Mouse (Mus musculus) liver, embryonic 15.5 days (tissue): ENCODE data around the gene Bsx. TPM values are rescaled to one million over a fixed set of nuclear protein-coding genes. Genes with fewer than 3 reads are reported as not detected.

ENCODE experiments used
- ATAC-seq: fragments of 200-750 bp; cut with Nextera tagmentation; 2 replicates; pipeline ENCODE4 v1.8.0; 2017; ENCODE audit warnings: moderate number of reproducible peaks, mild to moderate bottlenecking, moderate library complexity; ENCODE audit not compliant: insufficient read depth
- H3K27ac ChIP-seq: fragments of 300-500 bp; sonication (generic); replicated peaks from 2 replicates; pipeline ENCODE4 v1.5.1; 2015; ENCODE audit warnings: mild to moderate bottlenecking, inconsistent platforms
- H3K27me3 ChIP-seq: fragments of 300-500 bp; sonication (generic); 2 replicates; pipeline ENCODE4 v1.6.1; 2015; ENCODE audit warnings: mild to moderate bottlenecking, inconsistent platforms
- H3K36me3 ChIP-seq: fragments of 300-500 bp; sonication (generic); replicated peaks from 2 replicates; pipeline ENCODE4 v1.6.1; 2015; ENCODE audit warnings: moderate library complexity, mild to moderate bottlenecking, inconsistent platforms
- H3K4me1 ChIP-seq: fragments of 300-500 bp; sonication (generic); replicated peaks from 2 replicates; pipeline ENCODE4 v1.6.1; 2015; ENCODE audit warnings: inconsistent platforms
- H3K4me2 ChIP-seq: fragments of 300-500 bp; sonication (generic); 2 replicates; pipeline ENCODE4 v1.6.1; 2015; ENCODE audit warnings: moderate library complexity, mild to moderate bottlenecking, inconsistent platforms
- H3K4me3 ChIP-seq: fragments of 300-500 bp; sonication (generic); replicated peaks from 2 replicates; pipeline ENCODE4 v1.5.1; 2015; ENCODE audit warnings: mild to moderate bottlenecking, inconsistent platforms
- H3K9ac ChIP-seq: fragments of 300-500 bp; sonication (generic); 2 replicates; pipeline ENCODE4 v1.6.1; 2015; ENCODE audit warnings: moderate library complexity, mild to moderate bottlenecking, inconsistent platforms
- H3K9me3 ChIP-seq: fragments of 300-500 bp; sonication (generic); replicated peaks from 2 replicates; pipeline ENCODE4 v1.6.1; 2016; ENCODE audit warnings: inconsistent platforms
- WGBS: fragments of 180-500 bp; shearing (Covaris S2); methylation state at CpG from one replicate; pipeline ENCODE4 v1.1.7; 2015; ENCODE audit warnings: mixed read lengths; ENCODE audit not compliant: insufficient replicate concordance; 5-methylcytosine and 5-hydroxymethylcytosine counted together
- polyA plus RNA-seq: library from polyadenylated mRNA; unstranded; fragments of >200 nt; fragmentation: Nextera tagmentation; extraction: Ambion mirVana; gene quantifications from 2 replicates; pipeline ENCODE4 v1.2.1, GENCODE M21; 2015

Bsx gene
- polyA plus RNA-seq, 1 experiment from 2014 or later: not detected

DNA sequence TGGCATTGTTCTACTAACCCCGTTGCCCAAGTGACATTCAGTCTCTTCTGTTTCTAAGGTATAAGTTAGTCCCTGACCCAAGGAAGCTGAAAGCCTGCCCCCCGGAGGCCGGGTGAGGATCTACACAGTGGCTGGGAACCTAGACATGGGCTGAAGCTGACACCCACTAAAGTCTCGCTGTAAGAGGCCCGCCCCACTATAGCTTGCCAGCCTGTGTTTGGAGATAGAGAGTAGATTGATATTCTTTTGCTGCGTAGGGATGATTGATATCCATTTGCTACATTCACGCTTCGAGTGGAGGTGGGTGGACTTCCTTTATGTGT is 1.8 kb upstream of the Bsx start:
- H3K4me1 ChIP-seq: no peaks in the 10 kb centered on the region
- WGBS: 6% methylated on average over 8 of the region's 8 CpGs
- H3K36me3 ChIP-seq: no peaks in the 10 kb centered on the region
- H3K27ac ChIP-seq: no peak overlapping the region
- H3K9me3 ChIP-seq: no peaks in the 10 kb centered on the region
- no peak overlapping the region for H3K9ac ChIP-seq
- H3K4me3 ChIP-seq: no peak overlapping the region
- H3K4me2 ChIP-seq: peak overlapping the region; percentile 38
- peaks cover 83% of the 10 kb centered on the region for H3K27me3 ChIP-seq
- ATAC-seq: no peak

DNA sequence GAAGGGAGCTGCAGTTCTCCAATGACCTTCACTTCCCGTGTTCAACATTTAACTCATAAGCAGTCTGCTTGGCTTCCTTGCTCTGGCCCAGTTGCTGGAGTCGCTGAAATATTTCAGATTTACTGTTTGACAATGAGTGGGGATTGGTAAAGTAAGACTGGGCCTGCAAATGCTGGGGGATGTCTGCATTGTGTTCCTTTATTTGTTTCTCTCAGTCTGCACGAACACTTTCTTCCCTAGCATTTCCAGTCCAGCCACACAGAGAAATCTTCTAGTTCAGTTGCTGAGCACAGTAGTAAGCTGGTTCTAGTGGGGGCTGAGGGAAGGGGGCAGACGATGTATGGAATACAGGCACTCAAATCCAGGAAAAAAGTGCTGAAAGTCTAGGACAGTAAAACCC is 1.0 kb downstream of the Bsx start:
- no peak overlapping the region for H3K4me2 ChIP-seq
- H3K4me1 ChIP-seq: 0 out of 2 replicates have a peak, but pooled peaks cover 5% of the 10 kb centered on the region
- ATAC-seq: no peak
- H3K27me3 ChIP-seq: peaks cover 98% of the 10 kb centered on the region
- H3K4me3 ChIP-seq: no peak overlapping the region
- WGBS: 3% methylated on average over 4 of the region's 4 CpGs
- no peaks in the 10 kb centered on the region for H3K36me3 ChIP-seq
- no peak overlapping the region for H3K27ac ChIP-seq
- H3K9ac ChIP-seq: no peak overlapping the region
- H3K9me3 ChIP-seq: no peaks in the 10 kb centered on the region

DNA sequence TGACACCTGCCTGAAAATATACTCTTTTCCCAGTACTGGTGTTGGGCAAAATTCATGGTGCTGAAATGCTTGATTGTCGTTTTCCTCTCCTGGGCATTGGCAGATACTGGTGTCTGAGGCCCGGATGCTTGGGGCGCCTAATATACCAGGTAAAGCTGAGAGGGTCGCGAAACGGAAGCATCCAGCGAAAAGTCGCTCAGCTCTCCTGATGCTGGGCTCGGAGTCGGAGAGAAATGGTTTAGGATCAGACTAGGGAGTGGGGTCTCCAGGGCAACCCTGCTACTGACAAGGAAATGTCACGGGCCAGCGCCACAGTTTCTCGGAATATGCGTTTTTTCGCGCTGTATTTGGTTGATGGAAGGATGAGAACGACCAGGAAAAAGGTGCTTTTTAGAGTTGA is 1.5 kb downstream of the Bsx start:
- Histone ChIP-seq H3K27me3 (peaks cover 98% of the 10 kb centered on the region), H3K4me1 (0 out of 2 replicates have a peak, but pooled peaks cover 5% of the 10 kb centered on the region), H3K36me3 (no peaks in the 10 kb centered on the region), H3K9ac (no peak overlapping the region), H3K9me3 (no peaks in the 10 kb centered on the region), H3K4me3 (no peak overlapping the region), H3K4me2 (no peak overlapping the region), H3K27ac (no peak overlapping the region)
- 2% methylated on average over 17 of the region's 17 CpGs for WGBS
- no peak for ATAC-seq

- Histone ChIP-seq H3K4me2 (no peak overlapping the region), H3K9me3 (no peaks in the 10 kb centered on the region), H3K9ac (no peak overlapping the region), H3K4me3 (no peak overlapping the region), H3K36me3 (no peaks in the 10 kb centered on the region), H3K4me1 (0 out of 2 replicates have a peak, but pooled peaks cover 5% of the 10 kb centered on the region), H3K27ac (no peak overlapping the region), H3K27me3 (peaks cover 100% of the 10 kb centered on the region)
- no peak for ATAC-seq
- WGBS: 1% methylated on average over 29 of the region's 29 CpGs
These were observed 2.2 kb downstream of the Bsx start for GRCm38 (mm10) chr9:40876164-40876563.

GRCm38 (mm10) chr9:40876693-40877092 is 2.8 kb downstream of the Bsx start:
- Histone ChIP-seq H3K27me3 (peaks cover 100% of the 10 kb centered on the region), H3K27ac (no peak overlapping the region), H3K4me3 (no peak overlapping the region), H3K4me2 (no peak overlapping the region), H3K36me3 (no peaks in the 10 kb centered on the region), H3K9ac (no peak overlapping the region), H3K9me3 (no peaks in the 10 kb centered on the region), H3K4me1 (0 out of 2 replicates have a peak, but pooled peaks cover 5% of the 10 kb centered on the region)
- 6% methylated on average over 5 of the region's 5 CpGs for WGBS
- no peak for ATAC-seq

DNA sequence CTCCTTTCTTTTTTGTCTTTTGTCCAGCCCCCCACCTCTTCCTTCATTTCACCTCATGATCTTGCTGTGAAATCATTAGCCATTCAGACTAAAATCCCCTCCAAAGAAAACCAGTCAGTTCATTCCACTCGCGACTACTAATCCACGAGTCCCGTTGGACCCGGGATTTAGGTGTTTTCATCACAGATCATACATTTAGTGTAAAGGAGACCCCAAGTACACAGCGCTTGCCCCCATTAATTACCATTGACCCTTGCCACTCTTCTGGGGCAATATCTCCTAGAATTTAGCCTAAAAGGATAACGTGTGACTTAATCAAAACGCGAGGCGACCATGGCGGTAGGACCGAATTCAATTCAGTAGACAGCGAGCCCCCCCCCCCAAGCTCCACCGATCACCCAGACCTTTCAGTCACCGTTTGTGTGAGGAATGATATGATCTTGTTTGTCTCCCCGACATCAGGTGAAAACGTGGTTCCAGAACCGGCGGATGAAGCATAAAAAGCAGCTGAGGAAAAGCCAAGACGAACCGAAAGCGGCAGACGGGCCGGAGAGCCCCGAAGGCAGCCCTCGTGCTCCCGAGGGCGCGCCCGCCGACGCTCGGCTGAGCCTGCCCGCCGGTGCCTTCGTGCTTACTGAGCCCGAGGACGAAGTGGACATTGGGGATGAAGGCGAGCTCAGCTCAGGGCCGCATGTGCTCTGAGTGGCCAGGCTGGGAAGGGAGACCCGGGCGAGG is 3.4 kb downstream of the Bsx start:
- H3K4me2 ChIP-seq: peak overlapping the region; percentile 15; the same call in 1 of the 2 replicates
- 1% methylated on average over 42 of the region's 42 CpGs for WGBS
- no peak overlapping the region for H3K9ac ChIP-seq
- H3K4me1 ChIP-seq: 0 out of 2 replicates have a peak, but pooled peaks cover 5% of the 10 kb centered on the region
- no peak overlapping the region for H3K27ac ChIP-seq
- ATAC-seq: no peak
- H3K36me3 ChIP-seq: no peaks in the 10 kb centered on the region
- H3K27me3 ChIP-seq: peaks cover 94% of the 10 kb centered on the region
- peak overlapping the region; percentile 12; the same call in 1 of the 2 replicates for H3K4me3 ChIP-seq
- no peaks in the 10 kb centered on the region for H3K9me3 ChIP-seq

- no peaks in the 10 kb centered on the region for H3K9me3 ChIP-seq
- H3K9ac ChIP-seq: no peak overlapping the region
- ATAC-seq: no peak
- WGBS: 2% methylated on average over 29 of the region's 29 CpGs
- 0 out of 2 replicates have a peak, but pooled peaks cover 5% of the 10 kb centered on the region for H3K4me1 ChIP-seq
- H3K36me3 ChIP-seq: no peaks in the 10 kb centered on the region
- peak overlapping the region; percentile 15; the same call in 1 of the 2 replicates for H3K4me2 ChIP-seq
- H3K27ac ChIP-seq: no peak overlapping the region
- H3K27me3 ChIP-seq: peaks cover 93% of the 10 kb centered on the region
- H3K4me3 ChIP-seq: 0 out of 2 replicates have a peak overlapping the region, but pooled peaks have one; percentile 12
These were observed 3.9 kb downstream of the Bsx start for GRCm38 (mm10) chr9:40877881-40878235.

DNA sequence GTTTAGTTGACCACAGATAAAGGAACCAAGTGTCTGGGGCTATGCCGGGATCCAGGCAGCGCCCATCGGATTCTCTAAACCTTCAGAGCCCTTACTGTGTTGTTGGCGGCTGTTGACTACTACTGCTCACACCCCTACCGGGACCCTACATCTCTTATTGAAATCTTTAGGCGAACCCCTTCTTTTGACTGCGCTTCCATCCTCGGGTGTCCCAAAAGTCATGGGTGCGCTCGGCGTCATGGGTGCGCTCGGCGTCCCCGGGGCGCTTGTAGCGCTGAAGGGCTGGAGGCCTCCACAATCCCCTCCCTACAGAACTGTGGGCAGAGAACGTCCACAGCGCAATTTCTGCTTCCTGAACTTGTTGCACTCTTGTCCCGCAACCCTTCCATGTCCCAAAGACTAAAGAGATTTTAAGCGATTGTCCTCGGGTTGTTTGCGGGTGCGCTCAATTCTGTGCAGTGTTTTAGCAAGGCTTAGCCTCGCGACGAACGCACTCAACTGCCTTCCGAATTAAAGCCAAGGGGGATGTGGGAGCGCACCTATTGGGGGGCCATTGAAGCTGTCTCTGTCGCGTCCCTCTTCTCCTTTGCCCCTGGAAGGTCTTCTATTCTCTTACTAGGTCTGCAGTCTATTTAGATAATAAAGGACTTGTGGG is 4.5 kb downstream of the Bsx start:
- Histone ChIP-seq H3K4me2 (no peak overlapping the region), H3K9ac (no peak overlapping the region), H3K27ac (no peak overlapping the region), H3K36me3 (no peaks in the 10 kb centered on the region), H3K9me3 (no peaks in the 10 kb centered on the region), H3K4me1 (0 out of 2 replicates have a peak, but pooled peaks cover 5% of the 10 kb centered on the region), H3K4me3 (no peak overlapping the region), H3K27me3 (peaks cover 88% of the 10 kb centered on the region)
- 2% methylated on average over 32 of the region's 32 CpGs for WGBS
- no peak for ATAC-seq

- 3% methylated on average over 14 of the region's 14 CpGs for WGBS
- Histone ChIP-seq H3K27me3 (peaks cover 83% of the 10 kb centered on the region), H3K4me1 (0 out of 2 replicates have a peak, but pooled peaks cover 5% of the 10 kb centered on the region), H3K9me3 (no peaks in the 10 kb centered on the region), H3K27ac (no peak overlapping the region), H3K4me3 (no peak overlapping the region), H3K9ac (no peak overlapping the region), H3K4me2 (no peak overlapping the region), H3K36me3 (no peaks in the 10 kb centered on the region)
- ATAC-seq: no peak
These were observed 5.1 kb downstream of the Bsx start for GRCm38 (mm10) chr9:40878998-40879397.

DNA sequence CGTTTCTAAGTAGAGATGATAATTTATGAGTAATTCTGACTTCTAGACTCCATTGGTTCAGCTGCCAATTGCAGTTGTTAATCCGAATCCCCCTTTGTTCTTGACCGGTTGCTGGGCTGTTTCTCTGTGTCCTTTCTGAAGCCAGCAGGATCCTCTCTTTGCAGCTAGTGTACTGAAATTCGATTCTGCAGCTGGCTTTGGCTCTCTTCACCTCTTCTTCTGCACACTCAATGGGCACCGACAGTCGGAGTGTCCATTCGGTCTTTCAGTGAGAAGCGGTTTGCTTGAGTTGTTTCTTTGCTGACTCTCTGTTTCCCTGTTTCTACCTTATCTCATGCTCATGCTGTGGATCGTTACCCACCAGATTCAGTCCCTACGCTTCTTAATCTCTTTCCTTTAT is 11.7 kb downstream of the Bsx start:
- 46% methylated on average over 10 of the region's 10 CpGs for WGBS
- Histone ChIP-seq H3K9me3 (no peaks in the 10 kb centered on the region), H3K4me2 (no peak overlapping the region), H3K27me3 (peaks cover 52% of the 10 kb centered on the region), H3K27ac (no peak overlapping the region), H3K36me3 (no peaks in the 10 kb centered on the region), H3K9ac (no peak overlapping the region), H3K4me3 (no peak overlapping the region), H3K4me1 (no peaks in the 10 kb centered on the region)
- ATAC-seq: no peak

DNA sequence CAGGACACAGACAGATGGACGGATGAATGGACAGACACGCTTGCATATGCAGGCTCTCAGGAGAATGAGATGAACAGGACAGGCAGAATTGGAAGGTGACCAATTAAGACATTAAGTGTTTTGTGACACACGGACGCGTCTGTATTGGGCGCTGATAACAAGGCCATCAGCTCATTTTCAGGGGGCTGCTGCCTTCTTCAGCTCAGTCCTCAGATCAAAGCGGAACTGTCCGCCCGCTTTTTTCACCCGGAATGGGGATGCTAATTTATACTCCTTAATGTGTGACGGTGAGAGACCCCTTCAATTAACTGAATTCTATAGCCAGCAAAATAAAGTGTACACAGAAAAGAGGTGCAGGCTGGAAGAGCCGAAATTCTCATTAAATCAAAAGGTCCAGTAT is 15.5 kb downstream of the Bsx start:
- H3K4me2 ChIP-seq: no peak overlapping the region
- H3K9me3 ChIP-seq: no peaks in the 10 kb centered on the region
- H3K4me1 ChIP-seq: no peaks in the 10 kb centered on the region
- no peak overlapping the region for H3K4me3 ChIP-seq
- no peak for ATAC-seq
- no peaks in the 10 kb centered on the region for H3K36me3 ChIP-seq
- H3K27ac ChIP-seq: no peak overlapping the region
- 37% methylated on average over 12 of the region's 12 CpGs for WGBS
- peaks cover 32% of the 10 kb centered on the region for H3K27me3 ChIP-seq
- no peak overlapping the region for H3K9ac ChIP-seq
